Mouse (Mus musculus) lung, postnatal 0 days (tissue): ENCODE measurements at regions not wholly inside any gene's neighbourhood (a gene's known extent, or its start where the extent isn't known, plus 50 kb on each side); places are given as distances from the start of the nearest gene placed in this dataset.

Experiments used
- CTCF ChIP-seq: IDR thresholded peaks from 2 replicates; pipeline ENCODE4 v1.5.1; 2016; ENCODE audit warnings: antibody characterized with exemption, mild to moderate bottlenecking
- EP300 ChIP-seq: IDR thresholded peaks from 2 replicates; pipeline ENCODE4 v1.6.1; 2016; ENCODE audit warnings: antibody characterized with exemption, mild to moderate bottlenecking, control low read depth

GRCm38 (mm10) chr14:114804643-114805042, 287.4 kb upstream of the Gpc5 start:
- TF ChIP-seq EP300 (no peak), CTCF (no peak)
